Mouse (Mus musculus) 416B (cell line): Measurements from ENCODE around the gene Tchp.

Source experiments
- DNase-seq: peaks from one replicate; pipeline ENCODE4 v3.0.0; 2011; ENCODE audit warnings: low read depth

Gene Tchp

DNA sequence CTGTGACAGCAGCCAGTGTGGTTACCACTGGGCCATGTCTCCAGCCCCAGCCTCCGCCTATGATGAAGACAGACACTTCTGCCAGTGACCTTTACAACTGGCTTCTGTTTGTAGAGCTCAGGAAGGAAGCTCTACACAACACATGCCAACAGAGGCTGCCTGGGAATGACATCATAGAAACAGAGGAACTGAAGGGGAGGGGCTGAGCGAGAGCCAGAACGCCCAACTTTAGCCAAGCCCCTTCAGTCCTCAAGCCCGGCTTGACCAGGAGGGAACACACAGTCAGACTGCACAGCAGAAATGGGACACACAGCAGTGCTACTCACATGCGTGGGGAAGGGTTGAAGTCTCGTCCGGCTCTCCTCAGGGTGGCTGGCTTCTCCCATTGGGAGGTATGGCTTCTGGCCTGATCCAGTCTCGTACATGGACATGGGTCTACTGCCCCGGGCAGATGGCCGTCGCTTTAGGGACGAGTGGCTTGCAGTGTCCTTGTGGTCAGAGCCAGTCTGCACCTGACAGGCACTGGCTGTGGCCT is 31.2 kb downstream of the Tchp start:
- peak; percentile 79 for DNase-seq

DNA sequence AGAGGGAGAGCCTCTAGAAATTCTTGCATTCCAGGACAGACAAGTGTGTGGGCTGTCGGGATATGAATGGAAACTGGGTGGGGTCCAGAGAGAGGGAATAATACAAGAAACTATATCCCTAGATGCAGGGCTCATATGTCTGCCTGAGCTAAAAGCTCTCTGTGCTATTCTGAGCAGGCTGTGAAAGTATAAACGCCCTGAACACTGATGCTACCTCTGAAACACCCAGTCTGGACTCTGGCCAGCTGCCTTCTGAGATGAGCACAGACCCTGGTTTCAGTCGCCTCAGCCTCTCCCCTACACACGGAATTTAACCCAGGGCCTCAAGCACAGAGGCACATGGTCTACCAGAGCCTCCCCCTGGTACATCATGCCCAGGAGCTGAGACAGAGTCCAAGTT is 33.0 kb downstream of the Tchp start:
- DNase-seq, result no peak

DNA sequence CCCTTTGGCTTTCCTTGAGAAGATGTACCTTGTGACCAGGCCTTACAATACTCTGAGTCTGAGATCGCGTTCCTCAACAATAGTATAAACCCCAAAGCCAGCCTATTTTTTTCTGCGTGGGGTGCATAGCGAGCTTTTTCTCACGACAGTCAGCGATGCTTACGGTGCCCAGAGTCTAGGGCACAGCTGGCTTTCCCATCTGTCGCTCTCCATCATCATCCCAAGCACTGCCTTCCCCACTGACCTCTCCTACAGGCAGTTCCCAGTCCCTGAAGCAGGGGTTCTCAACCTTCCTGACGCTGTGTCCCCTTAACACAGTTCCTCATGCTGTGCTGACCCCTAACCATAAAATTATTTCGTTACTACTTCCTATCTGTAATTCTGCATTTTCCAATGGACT is 35.0 kb downstream of the Tchp start:
- no peak for DNase-seq

DNA sequence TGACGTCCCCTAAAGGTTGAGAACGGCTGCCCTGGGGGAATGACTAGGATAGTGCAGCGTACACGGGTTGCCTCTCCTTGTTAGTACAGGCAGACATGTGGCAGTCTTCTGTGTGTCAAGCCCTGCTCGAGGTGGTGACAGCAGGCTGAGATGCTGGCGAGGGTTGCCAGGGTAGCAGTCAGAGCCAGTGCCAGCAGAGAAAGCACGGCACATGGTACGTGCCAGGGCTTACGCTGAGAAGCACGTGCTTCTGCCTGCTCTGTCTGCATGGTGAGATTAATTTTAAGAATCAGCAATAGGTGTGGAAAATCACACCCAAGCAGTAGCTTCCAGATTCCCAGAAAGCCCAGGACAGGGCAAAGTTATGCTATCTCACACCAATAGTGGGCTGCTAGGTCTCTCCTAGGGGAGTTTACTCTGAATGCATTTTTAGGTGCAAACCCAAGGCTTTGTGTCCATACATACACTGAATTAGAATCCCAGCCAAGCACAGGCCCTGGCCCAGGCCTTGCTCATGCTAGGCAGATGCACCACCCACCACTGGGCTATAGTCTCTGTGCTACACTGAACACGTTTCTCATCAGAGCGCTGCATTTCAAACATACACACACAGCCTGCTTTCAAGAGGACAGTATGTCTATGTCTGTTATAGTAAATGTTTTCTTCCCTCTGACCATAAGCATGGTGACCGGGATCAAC is 35.6 kb downstream of the Tchp start:
- DNase-seq, result no peak

DNA sequence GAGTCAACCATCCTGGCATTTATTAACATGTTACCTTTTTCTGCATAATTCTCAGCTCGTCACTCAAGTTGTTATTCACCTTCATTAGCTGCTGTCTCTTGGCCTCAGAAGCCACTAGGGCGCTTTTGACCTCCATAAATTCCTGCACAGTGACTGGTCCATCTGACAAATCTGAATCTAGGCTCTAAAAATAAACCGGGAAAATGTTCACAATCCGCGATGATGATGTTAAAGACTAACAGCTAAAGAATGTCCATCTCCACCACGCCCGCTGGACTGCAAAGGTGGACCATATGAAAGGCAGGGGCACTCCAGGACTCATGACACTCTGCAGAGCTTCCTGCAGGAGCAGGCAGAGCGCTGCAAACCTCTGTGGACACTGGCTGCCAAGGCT is 36.1 kb downstream of the Tchp start:
- no peak for DNase-seq

DNA sequence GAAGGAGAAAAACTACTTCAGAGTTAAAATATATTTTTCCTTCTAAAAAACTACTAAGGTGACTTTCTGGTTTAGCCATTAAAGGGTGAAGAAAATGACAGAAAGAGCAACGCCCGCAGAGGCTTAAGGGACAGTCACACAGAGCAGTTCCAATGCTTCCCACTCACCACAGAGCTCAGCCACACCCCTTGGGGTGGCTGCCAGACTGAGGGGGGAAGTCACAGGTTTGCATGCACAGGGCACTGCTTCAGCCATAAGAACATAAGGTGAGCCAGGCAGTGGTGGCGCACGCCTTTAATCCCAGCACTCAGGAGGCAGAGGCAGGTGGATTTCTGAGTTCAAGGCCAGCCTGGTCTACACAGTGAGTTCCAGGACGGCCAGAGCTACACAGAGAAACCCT is 38.0 kb downstream of the Tchp start:
- DNase-seq, result peak; percentile 13

DNA sequence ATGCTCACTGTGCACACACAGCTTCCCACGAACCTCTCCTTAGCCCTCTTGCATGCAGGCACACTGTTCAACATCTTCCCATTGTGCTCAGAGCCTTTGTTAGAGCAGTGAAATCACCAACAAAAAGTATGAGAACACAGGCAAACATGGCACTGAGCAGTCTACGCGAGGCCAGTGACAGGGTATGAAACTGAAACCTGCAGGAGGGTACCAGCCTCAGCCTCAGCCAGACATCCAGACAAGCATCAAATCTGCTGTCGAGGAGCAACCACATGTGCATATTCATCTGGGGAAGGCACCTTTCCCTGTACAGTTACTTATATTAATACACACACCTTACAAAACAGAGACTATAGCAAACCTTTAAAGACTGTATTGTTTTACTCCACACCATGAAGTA is 39.3 kb downstream of the Tchp start:
- no peak for DNase-seq

DNA sequence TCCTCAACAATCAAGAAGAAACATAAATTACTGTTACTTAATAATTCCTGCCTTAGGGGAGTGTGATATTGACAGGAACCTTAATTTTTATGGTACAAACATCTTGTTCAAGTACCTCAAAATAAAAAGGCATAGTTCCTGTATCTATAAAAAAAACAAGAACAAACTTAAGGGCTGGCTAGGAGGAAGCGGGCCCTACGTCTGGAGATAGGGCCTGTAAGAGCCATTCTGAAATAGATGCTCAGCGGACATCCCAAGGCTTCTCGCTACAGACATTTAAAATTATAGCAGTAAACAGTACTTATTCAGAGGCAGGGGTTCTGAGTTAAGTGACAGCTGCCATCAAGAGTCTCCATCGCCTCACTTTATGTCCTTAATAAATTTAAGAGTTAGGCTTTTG is 40.0 kb downstream of the Tchp start:
- DNase-seq, result no peak

DNA sequence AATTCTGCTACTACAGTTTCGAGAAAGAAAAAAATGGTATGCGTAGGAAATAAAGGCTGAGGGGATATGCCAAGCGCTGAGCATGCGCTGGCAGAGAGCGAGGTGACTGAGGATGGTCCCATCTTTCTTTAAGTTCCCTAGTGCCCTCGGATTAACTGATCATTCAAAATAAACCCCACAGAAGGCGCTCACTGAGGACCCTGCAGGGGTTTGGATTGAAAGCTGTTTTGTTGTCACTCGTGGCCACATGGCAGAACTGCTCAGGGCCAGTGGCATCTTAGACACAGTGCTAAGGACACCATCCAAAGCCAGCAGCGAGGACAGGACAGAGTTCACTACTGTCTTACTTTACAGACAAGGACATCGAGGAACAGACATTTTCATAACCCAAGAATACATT is 42.8 kb downstream of the Tchp start:
- DNase-seq, result no peak

DNA sequence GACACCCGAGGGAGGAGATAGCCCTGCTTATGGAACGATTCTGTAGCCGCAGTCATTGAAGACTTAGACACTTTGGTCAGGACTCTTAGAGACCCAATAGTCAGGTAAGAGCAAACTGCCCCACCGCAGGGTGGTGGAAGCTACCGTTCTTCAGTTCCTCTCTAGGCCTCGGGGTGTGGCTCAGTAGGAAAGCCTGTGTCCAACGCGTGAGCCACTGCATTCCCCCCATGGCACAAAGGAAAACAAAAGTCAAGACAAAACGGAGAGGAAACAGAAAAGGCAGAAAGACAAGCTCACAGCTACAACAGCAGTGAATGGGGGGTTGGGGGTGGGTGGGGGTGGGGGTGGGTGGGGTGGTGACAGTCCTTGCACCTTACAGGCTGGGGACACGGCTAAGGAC is 44.8 kb downstream of the Tchp start:
- DNase-seq, result no peak

DNA sequence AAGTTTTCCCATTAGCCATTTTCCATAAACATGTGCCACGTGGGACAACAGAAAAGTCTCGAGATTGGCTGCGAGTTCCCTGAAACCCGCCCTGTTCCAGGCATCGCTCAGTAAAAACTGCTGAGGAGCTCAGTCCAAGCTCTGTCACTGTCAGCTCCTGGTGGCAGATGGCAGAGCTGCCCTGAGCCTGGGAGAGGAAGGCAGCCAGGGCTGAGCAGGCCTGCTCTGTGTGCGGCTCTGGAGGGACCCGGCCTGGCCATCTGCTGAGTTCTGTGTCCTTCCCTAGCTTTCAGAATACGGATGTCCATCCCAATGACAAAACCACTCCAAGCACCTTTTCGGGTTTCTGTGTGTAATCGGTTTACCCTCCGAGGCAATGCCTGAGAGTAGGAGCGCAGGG is 45.8 kb downstream of the Tchp start:
- DNase-seq, result no peak

DNA sequence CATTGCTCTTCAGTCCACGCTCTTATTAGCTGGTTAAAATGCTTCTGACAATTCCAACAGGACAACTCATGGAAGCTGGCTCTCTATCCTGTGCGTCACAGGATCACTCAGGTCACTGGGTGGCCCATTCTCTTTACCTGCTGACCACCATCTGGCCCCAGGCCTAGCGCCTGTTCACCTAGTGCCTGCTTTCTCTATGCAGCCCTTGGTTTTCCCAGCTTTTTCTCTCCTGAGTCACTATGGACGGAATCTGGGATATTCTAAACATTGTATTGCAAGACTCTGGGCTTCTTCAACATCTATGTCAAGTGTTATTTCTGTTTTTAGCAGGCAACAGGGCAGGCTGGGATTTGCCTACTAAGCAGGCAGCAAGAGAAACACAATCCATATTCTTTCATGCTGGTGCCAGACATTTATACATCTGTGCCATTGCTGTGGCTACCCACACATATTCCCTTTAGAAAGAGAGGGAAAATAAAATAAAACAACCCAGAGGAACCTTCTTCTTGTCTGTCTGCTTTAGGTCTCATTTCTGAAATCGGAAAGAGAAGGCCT is 52.1 kb downstream of the Tchp start:
- no peak for DNase-seq

DNA sequence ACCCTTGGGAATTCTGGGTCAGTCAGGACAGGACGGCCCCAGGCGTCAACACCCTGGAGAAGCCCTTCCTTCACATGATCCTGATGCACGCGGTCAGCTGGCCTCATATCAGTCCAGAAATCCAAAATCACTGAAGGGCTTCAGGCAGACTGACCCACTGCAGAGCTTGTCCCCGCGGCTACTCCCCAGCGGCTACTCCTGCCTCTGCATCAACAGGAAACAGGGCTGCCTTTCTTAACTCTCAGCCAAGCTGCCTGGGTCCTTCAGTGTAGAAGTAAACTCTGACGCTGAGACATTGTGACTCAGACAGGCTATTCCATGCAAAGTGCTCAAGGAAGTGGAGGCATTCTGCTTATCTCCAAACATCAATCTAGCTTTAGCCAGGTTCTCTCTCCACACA is 54.4 kb downstream of the Tchp start:
- no peak for DNase-seq

DNA sequence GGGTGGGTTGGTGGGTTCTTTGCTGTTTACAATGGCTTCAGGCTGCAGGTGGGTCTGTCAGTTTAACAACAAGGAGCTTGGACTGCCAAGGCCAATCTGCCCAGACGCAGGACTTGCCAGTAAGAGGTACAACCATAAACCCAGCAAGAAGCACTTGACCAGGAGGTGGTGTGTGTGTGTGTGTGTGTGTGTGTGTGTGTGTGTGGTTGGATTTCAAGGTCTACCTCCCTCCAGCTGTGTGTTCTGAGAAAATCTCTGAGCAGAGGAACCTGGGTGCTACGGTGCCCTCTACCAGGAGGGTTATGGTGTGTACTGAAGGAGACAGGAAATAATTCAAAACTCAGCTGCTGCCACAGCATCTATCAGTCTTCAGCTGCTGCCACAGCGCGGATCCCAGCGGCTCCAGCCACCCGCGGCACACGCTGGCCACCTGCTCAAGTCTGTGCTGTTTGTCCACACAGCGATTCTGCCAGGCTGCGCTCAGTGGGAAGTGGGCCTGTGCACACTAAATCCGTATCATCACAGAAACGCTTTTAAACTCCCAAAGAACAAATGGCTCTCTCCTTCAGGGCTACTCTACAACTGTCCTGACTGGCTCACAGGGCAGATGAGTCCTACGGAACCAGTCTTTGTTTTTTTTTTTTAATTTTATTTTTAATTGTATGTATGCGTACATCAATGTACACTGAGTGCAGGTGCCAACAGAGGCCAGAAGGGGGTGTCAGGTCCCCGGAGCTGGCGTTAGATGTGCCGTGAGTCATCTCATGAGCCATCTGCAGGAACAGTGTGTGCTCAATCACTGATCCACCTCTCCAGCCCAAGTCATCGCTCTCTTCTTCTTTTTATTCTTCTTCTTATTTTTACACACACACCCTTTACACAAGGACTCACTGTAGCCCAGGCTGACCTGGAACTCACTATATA is 57.5 kb downstream of the Tchp start:
- peak; percentile 52 for DNase-seq

DNA sequence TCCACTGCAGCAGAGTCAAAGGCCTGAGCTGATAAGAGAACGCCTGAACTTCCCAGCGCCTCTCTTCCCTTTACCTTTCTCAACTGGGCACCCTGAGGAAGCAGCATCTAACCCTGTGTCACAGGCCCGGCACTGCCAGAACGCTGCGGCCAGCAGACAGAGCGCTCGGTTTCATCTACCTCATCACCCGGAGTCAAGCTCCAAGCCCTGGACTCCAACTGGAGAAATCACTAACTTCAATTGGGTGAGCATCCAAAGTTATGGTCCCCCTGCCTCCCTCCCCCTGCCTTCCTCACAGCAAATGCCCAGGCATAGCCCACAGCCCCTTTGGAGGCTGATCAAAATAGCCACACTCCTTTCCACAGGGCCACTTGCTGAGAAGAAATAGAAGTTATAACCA is 59.1 kb downstream of the Tchp start:
- no peak for DNase-seq

DNA sequence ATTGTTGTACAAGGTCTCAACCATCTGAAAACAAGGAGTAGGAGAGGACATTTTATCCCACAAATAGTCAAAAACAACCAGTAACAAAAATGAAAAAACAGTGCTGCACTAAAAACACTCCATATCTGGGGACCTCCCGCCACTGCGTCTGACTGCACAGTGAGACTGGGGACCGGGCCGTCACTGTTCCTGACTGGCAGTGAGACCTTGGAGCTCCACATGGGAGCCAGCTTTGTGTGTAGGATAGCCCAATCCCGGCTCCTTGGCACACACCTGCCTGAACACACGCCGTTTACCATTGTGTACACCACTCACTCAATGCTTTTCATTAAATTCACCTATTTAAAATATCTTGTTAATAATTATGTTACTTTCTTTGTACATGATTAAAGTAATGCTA is 59.6 kb downstream of the Tchp start:
- no peak for DNase-seq

DNA sequence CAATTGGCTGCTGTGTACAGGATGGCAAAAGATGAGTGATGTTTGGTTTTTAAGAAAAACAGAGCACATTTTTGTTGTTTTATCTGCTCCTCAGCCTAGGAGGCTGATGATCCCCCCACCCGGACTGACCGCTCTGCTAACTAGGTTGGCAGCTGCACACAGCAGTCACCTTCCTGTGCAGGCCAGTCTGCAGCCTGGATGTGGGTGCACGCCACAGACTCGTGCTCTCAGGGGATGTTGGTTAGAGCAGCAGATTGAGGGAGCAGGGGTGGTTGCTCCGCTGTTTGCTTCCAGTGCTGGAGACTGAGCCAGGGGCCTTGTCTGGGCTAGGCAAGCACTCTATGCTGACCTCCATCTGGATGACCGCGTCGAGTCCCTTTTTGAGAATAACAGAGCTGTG is 62.2 kb downstream of the Tchp start:
- DNase-seq, result peak; percentile 44

DNA sequence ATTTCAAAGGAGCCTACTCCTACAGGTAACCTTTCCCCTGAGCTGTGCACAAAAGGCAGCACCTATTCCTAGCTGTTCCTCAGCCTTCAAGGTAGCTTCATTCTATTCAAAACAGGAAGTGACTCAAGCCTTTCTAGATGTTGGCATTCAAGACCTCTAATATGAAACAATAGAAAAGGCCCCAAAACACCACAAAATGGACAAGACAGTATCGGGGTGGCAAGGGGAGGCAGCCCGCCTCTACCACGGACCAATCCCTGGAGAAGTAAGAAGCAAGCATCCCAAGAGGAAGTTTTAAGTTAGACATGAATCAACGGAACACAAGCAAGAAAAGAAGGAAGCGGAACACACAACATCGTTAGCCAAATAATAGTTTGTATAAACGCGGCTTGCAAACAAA is 64.2 kb downstream of the Tchp start:
- DNase-seq, result peak; percentile 51
